Mouse (Mus musculus) skeletal muscle tissue, adult 2 months (tissue): Measurements from ENCODE around the gene Tfcp2.
"Not testable (repeated sequence)": the region's sequence is repeated elsewhere in the genome, so short reads cannot be mapped to it uniquely, and the experiment has no call there.

Experiments
- DNase-seq: peaks from one replicate; pipeline ENCODE4 v3.0.0-alpha.2; 2012; ENCODE audit warnings: low read depth, low spot score

Tfcp2 gene

DNA sequence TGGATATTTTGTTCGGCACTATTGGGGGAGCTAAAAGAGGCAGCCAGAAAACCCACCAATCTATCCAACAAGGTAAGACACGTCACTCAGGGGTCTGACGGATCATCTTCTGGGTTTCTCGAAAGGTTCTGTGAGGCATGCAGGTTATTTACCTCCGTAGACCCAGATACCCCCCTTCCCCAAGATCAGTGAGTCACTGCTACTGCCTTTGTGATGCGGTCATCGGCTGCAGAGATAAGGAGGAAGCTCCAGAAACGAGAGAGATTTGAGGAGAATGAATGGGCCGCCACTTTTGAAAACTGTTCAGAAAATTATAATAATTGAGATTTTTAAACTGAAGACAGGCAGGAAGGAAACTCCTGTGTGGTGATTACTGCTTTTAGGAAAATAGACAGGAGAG lies 4.6 kb upstream of the Tfcp2 start:
- no peak for DNase-seq

DNA sequence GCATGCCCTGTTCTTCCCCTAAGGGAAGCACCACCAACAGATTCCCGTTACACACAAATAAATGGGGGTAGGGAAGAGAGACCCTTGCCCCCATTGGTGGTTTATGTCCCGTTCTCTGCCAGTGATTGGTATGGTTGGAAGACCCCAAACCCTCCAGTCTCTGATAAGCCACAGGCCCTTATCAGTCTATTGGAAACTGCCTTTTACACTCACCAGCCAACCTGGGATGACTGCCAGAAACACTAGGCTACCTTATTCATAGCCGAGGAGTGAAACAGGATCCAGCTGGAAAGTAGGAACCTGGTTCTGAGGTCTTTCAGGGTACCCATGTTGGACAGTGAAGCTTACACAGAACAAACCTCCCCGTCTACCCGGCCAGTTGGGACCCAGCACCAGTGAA lies 4.2 kb upstream of the Tfcp2 start:
- DNase-seq: no peak

DNA sequence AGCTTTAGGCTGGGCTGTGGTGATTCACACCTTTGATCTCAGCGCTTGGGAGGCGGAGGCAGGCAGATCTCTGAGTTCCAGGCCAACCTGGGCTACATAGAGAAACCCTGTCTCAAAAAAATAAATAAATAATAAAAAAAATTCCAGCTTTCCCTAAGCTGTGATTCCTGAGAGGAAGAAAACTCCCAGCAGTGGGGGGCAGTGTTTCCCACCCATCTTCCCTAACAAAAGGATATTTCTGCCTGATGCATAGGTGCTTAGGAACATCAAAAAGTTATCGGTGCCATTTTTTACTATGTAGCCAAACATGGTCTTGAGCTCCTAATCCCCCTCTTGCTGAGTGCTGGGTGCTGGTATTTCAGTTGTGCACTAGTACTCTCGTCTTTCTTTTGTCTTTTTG lies 1.5 kb downstream of the Tfcp2 start:
- no peak for DNase-seq

DNA sequence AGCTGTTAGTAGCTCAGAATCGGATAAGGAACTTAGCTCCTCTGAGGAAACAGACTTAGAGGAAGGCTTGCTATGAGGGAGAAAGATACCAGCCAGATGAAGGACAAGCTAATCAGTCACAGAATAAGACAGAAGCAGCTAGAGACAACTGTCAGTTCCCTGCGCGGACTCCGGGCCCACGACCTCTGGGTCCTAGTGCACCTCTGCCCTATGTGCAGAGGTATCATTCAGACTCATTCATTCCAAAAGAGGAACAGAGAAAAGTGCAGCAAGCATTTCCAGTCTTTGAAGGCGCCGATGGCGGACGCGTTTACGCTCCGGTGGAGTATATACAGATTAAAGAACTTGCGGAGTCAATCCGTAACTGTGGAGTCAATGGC lies 8.2 kb downstream of the Tfcp2 start:
- not testable (repeated sequence) for DNase-seq

GRCm38 (mm10) chr15:100542876-100543650 lies 8.7 kb downstream of the Tfcp2 start:
- DNase-seq: not testable (repeated sequence)

- no peak for DNase-seq
These were observed 10.4 kb downstream of the Tfcp2 start for GRCm38 (mm10) chr15:100541426-100541825.

DNA sequence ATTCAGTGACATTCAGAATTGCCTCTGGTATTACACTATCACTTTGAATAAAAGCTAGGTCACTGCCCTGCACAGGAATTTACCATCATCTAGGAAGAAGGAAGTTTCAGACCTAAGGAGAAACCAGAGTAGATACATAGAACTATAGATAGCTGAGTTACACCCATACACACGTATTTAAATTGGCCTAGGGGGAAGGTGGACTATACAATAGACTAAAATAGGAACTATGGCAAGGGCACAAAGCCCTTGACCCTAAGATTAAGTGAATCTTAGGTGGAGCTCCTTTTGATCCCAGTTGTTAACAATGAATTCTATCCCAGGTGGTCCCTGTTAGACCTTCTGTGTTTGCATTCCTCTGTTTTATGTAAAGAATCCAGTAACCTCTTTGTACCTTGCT lies 10.8 kb downstream of the Tfcp2 start:
- not testable (repeated sequence) for DNase-seq

DNA sequence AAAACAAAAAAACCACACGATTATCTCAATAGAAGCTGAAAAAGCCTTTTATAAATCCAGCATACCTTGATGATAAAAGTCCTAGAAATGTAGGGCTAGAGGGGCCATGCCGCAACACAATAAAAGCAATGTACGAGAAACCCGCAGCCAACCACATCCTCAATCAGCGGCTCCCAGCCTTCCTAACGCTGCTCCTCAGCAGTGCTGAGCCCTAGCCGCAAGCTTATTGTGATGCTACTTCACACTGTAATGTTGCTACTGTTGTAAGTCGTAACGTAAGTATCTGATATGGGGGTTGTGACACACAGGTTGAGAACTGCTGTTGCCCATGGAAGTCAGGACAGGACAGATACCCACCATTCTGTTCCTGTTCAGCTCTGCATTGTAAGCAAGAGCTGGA lies 12.4 kb downstream of the Tfcp2 start:
- DNase-seq: no peak

- DNase-seq: peak; percentile 34
These were observed 13.9 kb downstream of the Tfcp2 start for GRCm38 (mm10) chr15:100537913-100538312.

DNA sequence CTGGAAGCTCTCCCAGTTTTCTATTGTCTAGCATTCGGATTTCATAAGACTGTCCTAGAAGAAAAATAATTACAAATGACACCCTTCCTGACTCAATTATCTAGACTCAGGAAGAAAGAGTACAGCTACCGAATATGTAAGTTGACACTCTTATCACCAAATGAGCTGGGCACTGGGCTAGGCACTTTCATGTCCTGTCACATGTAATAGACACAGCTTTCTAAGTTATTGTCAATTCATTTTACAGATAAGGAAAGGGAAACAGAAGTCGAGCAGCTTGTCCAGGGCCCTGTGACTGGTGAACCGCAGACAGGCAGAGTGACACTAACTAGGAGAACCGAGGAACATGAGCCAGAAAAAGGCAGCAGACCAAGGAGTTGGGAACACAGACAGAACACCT lies 23.9 kb downstream of the Tfcp2 start:
- no peak for DNase-seq

GRCm38 (mm10) chr15:100525405-100525804 lies 26.4 kb downstream of the Tfcp2 start:
- no peak for DNase-seq

DNA sequence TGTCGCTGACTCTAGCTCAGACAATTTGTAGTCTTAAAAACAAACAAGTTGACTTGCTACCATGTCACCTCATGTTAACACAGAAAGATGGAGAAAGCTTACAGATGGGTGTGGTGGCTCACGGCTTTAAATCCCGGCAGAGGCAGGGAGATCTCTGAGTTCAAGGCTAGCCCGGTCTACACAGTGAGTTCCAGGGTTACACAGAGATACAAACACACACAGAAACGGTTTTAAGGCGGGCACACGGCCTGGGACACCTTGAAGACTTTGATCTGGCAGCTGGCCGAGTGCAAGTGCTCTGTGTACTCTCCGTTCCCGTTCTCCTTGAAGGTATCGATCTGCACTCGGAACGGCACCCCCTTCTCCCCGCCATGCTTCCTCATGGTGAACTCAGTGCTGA lies 31.5 kb downstream of the Tfcp2 start:
- no peak for DNase-seq

GRCm38 (mm10) chr15:100515121-100515520 lies 36.7 kb downstream of the Tfcp2 start:
- no peak for DNase-seq

- DNase-seq: no peak
These were observed 38.4 kb downstream of the Tfcp2 start for GRCm38 (mm10) chr15:100513387-100513786.

DNA sequence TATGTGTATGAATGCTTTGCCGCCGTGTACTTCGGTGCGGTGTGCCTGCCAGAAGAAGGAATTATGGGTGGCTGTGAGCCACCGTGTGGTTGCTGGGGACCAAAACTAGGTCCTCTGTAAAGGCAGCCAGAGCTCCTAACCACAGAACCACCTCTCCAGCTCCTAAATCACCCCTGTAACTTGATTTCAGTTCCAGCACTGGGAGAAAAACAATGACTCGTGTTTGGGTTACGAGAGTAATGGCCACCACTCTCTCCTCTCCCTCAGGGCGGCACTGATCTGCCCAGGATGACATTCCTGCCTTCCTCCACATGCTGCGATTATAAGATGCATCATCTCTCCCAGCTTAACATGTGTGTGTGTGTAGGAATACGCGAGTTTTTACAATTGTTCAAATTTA lies 41.7 kb downstream of the Tfcp2 start:
- no peak for DNase-seq

- no peak for DNase-seq
These were observed 43.2 kb downstream of the Tfcp2 start for GRCm38 (mm10) chr15:100508454-100509167.

DNA sequence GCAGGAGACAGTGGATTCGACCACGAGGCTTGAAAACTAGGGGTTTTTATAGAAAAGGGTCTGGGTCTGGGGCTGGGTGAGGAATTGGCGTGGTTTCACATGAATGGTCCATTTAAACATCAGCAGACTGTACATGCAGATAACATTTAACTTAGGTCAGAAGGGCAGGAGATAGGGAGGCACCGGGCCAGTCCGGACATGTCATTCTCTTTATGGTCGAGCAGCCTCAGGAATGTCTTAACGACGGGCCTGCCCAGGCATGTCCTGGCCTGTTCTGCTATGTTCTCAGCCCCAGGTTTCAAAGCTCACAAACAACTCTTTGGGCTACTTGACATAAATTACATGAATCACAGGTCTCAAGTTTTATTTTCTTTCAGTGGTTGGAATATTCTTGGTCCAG lies 52.3 kb downstream of the Tfcp2 start:
- not testable (repeated sequence) for DNase-seq

- DNase-seq: peak; percentile 88
These were observed 56.7 kb downstream of the Tfcp2 start, which contains the start of gene Csrnp2 for GRCm38 (mm10) chr15:100495102-100495501. Gene Csrnp2 (minus strand): TSS chr15:100495488.

DNA sequence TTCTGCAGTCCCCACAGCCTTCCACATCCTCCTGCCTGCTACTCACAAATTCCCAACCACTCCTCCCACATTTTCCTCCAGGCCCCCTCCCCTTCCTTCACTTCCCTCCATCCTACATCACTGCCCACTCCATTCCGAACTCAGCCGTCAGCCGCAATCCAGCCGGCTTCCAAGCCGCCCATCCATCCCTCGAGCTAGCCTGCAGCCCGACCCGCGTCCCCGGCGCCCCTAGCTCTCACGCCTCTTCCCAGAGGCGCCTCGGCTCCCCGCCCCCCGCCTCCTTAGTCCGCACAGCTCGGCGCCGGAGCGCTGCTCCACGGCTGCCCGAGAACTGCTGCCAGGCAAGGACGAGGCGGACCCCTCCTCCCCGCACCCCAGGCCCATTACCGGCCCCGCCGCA lies 57.2 kb downstream of the Tfcp2 start:
- no peak for DNase-seq

GRCm38 (mm10) chr15:100491966-100492365 lies 59.8 kb downstream of the Tfcp2 start:
- DNase-seq: no peak

DNA sequence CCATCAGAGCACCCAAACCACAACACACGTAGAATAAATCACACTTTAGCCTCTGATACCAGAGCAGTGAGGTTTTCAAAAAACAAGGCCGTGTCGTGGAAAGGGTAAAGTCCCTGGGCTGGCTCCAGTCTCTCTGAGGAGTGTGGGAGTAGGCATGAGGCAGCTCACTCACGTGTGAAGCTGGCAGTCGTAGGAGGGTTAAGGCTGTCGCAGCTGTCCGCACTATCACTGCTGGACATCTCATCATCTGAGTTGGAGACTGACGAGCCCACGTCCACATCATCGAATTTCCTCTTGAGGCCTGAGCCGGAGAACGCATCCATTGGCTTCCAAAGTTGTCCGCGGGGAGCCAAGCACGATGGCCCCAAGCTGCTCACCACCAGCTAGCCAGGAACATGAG lies 62.5 kb downstream of the Tfcp2 start:
- DNase-seq: no peak

DNA sequence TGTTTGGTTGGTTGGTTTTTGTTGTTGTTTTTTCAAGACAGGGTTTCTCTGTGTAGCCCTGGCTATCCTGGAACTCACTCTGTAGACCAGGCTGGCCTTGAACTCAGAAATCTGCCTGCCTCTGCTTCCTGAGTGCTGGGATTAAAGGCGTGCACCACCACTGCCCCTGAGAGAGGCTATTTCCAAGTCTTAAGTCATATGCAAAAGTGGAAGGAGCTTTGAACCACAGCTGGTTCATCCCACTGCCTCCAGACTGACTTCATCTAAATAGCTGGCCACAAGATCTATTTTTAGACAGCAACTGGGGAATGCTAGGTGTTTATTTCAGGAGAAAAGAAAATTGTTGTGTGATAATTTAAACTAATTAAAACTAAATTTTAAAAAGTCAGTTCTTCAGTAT lies 63.5 kb downstream of the Tfcp2 start:
- not testable (repeated sequence) for DNase-seq

GRCm38 (mm10) chr15:100487050-100487449 lies 64.8 kb downstream of the Tfcp2 start:
- DNase-seq: no peak
